Mouse (Mus musculus) bone marrow macrophage, adult 2 months (primary cell): ENCODE data around the gene Tbr1.

Experiments
- CTCF ChIP-seq: IDR thresholded peaks from 2 replicates; pipeline ENCODE4 v1.5.1; 2012; ENCODE audit warnings: low read depth, mild to moderate bottlenecking, low read length, moderate library complexity
- POLR2A ChIP-seq: IDR thresholded peaks from 2 replicates; pipeline ENCODE4 v1.6.1; 2012; ENCODE audit warnings: mild to moderate bottlenecking, low read depth, low read length, borderline replicate concordance

DNA sequence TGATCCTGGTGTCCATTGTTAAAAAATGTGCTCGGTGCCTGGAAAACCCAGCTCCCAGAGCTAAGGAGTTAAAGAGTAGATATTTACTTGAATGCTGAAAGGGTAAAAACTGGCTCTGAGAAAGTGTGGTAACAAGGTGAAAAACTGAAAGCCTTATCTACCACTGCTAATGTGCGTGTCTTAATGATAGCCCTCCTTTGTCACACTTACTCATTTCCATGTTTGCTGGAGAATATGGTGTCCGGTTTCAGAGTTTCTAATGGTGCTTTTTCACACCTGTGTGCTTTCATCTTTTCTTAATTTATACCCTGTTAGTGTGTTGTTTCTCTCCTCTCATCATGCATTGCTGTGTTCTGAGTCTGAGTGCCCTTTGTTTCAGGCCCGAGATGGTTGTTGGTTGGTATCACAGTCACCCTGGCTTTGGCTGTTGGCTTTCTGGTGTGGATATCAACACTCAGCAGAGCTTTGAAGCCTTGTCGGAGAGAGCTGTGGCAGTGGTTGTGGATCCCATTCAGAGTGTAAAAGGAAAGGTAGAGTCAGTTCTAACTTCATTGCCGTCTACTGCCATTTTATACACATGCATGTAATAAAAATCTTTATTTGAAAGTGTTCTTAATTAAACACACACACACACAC is 38.1 kb upstream of the Tbr1 start:
- TF ChIP-seq CTCF = no peak
- no peak for TF ChIP-seq POLR2A
